Mouse (Mus musculus) testis, postnatal 14 days (tissue): ENCODE data around the gene Ctso.

ENCODE experiments used
- DNase-seq: peaks from one replicate; pipeline ENCODE4 v3.0.0; 2021; ENCODE audit warnings: low spot score

Gene Ctso

DNA sequence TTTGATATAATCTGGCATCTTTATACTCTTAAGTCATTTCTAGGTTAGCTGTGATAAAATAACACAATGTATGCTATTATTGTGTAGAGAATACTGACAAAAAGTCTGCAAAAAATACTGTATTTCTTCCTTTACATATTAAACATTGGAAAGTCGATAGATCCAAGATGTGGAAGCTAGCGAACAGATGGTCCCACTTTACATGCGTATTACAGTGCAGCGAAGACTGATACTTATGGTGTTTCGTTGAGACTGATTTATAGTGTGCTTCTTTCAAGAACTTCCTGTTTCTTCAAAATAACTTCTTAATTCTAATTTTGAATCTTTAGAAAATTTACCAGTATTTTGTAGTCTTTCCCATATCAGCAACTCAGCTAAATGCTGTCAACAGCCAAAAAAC, 25.1 kb downstream of the Ctso start:
- no peak for DNase-seq

DNA sequence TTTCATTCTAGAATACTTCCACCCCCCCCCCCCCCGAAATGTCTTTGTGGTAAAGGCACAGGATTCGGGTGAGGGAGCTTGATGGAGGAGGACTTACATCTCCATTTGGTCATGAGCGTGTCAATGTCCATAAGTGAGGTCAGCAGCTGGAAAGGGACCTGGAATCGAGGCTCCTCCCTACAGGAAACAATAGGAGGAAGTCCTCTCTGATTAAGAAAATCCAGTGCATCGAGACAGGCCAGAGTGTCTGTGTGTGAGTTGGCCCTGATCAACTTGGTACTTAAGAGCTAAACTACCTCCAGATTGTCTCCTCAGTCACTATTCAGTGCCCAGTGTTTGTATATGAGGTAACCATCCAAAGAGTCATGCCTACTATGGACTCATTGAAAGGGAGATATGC, 28.9 kb downstream of the Ctso start:
- no peak for DNase-seq

DNA sequence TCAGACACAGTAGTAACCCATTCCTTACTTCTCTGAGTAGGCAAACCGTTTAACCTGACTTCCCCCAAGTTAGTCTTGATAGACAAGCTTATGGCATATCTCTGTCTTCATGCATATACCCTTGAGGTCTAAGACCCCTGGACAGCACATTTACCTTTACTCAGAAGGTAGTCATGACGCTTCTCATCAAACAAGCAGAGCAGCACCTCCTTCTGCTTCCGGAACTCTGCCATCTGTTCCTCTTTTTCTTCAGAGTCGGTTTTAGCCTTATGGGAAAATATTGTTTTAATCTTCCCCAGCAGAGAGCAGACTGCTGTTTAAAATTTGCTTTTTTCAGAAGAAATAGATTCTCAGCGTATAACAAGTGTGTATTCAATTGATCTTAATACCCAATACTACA, 31.4 kb downstream of the Ctso start:
- no peak for DNase-seq

DNA sequence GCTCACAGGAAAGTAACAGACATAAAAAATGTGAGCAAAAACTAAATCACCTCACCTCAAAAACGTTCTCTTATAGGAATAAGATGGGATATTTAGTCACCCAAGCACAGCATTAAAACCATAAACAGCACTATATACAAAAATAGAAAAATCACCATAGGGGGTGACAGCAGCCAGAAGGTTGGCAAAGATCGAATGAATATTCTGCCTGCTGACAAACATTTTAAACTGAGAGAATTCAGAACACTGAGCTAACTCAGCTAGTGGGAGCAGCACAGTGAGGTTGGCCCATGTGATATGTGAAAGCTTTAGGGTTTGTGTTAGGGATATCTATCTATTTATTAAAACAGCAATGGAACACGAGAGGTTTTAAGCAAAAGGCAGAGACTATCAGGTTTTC, 32.2 kb downstream of the Ctso start:
- DNase-seq, result no peak

DNA sequence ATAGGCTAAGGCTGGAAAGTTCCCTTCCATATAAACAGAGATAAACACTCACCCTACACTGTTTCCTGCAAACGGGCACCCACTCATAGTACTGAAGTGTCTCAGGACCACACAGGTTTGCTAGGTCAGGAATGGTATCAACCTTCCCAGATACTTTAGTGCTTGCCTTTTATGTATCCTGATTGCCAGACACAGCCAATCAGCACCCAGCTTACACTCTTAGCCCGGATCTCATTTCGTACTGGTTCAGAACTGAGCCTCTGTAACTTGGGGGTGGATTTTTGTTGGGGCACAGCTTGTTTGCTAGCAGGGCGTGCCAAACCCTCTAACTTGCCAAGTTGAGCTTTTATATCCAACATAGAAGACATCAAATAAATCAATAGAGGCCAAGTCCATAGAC, 43.2 kb downstream of the Ctso start:
- no peak for DNase-seq

DNA sequence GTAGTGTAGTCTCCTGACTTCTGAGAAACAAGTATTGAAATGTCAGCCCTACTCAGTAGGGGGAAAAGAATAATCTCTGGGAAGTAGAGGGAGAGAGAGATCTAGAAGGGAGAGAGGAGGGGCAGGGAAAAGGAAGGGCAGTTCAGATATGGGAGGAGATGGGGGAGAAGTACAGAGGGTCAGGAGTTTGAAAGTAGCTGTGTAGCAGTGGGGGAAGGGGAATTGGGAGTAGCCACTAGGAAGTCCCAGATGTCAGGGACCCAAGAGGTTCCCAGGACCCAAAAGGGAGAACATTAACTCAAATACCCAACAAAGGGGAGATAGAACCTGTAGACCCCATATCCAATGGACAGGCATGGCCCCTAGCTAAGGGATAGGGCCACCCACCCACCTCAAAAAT, 43.7 kb downstream of the Ctso start, which contains the start of gene Tdo2:
TSS of gene Tdo2 (minus strand) at position 101 of the 400 bp plus-strand sequence.
- DNase-seq, result no peak

DNA sequence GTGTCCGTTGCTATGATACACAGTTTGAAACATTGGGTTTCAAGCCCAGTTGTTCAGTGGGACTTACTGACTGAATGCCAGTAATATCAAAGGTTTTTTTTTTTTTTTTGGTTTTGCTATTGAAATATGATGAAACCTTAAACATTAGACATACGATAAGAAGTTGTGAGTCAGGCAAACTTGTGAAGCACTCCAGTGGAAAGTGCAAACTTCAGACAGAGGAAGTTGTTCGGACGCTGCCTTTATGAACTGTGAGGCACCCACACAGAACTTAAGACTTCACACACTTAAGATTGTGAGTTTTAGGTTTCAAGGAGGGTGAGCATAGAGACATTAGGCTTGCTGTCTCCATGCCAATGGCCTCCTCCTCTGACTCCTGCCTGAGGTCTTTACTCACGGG, 49.2 kb downstream of the Ctso start:
- no peak for DNase-seq

DNA sequence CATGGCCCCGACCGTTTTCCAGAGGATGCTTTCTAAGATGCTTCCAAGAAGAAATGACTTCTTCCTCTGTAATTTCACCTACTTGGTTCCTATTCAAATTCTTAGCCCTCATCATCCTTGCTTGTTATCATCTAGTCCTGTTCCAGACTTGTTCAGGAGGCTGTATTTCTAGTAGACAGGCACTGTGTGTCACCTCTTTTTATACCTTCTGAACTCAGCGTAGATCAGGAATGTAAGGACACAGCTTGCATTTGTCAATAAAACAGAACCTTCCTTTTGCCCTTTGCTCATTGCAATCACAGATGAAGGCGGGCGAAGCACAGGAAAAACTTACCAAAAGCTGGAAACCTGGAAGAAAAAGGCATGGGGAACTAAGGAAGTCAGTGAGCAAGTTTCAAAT, 49.6 kb downstream of the Ctso start, which contains the start of gene Asic5:
TSS of gene Asic5 (plus strand) at position 301 of the 400 bp plus-strand sequence.
- no peak for DNase-seq

DNA sequence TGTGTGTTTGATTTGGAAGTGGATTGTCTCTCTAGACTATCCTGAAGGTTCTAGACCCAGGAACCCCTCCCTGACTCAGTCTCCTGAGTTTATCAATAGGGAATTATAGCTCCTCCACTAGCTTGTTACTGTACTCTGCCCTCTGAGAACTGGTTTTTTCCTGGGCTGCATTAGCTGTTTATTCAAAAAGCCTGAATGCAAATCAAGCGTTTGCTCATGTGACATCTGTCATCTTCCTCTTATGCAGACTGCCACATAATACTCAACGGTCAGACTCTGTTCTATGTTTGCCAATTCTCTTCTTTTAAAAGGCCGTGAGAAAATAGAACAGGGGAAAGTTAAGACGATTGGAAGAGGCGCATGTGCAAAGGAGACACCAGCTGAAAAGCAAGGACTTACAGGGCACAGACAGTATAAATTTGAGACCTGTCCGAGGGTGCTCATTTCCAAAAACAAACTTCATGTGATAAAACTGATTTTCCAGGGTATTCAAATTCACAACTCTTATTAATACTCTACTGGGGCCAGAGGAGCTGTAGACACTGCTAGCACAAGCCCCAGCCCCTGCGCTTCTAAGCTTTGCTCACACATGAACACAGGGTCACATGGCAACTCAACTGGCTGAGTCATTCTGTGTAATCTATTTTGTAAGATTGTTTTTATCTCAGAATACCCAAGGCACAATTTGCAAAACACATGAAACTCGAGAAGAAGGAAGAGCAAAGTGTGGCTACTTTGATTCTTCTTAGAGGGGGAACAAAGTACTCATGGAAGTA, 50.9 kb downstream of the Ctso start:
- no peak for DNase-seq

DNA sequence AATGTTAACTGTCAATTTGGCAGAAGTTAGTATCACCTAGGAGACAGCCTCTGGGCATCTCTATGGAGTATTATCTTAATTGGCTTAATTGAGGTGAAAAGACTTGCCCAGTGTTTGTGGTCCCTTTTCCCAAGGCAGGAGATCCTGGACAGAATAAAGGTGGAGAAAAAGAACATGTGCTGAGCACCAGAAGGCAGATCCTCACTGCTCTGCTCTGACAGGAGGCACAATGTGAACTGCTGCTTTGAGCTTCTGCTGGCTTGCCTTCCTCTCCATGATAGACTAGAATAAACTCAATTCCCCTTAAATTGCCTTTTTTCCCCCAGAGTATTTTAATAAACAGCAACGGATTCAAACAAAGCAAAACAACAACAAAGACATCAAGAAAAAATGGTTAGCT, 52.7 kb downstream of the Ctso start:
- no peak for DNase-seq

DNA sequence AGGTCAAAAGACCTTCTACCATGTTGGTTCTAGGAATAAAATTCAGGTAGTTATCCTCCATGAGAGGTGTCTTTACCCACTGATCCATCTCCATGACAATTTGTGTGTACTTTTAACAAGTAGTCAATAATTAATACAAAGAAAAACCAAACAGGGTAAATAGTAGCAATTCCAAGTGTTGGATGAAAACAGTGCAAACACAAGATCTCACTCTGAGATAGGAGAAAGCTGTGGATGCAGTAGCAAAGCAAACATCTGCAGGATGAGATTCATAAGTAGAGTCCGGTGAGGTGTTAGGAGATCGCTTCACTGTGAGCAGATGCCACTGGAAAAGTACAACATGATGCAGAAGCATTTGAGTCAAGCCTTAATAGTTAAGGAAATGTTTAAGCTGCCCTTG, 53.7 kb downstream of the Ctso start:
- no peak for DNase-seq

DNA sequence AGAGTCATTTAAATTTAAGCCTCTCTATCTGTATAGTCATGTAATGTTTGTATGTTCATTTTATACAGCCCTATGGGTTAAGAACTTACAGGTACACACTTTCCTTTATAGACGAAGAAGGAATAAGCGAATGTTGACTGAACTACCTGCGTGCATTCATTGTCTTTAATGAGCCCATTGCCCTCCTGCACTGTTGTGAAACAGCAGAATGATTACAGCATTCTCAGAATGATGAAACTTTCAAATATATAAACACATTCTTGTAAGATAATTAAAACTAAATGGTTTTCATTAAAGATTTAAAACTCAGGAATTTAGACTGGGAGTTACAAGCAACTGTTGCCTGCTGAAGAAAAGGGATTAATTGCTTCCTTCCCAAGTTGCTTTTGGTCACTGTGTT, 55.2 kb downstream of the Ctso start:
- no peak for DNase-seq

DNA sequence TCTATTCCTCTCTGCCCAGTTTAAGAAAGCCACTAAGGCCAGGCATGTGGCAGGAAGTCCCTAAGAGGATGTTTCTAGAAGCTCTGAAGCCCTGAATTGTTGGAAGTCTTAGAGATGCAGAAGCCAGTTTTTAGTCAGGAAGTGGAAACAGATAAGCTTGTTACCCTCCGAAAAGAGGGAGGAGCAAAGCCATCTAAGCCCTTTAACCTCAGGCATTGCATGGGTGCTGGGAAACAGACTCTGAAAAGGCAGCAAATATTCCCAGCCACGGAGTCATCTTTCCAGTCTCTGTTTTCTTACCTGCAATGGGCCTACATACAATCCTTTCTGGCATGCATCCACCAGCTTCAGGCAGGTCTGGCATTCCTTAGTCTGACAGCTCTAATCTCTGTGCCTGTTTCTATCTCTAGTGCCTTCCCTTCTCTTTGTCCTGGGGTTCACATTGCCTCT, 57.3 kb downstream of the Ctso start:
- no peak for DNase-seq

DNA sequence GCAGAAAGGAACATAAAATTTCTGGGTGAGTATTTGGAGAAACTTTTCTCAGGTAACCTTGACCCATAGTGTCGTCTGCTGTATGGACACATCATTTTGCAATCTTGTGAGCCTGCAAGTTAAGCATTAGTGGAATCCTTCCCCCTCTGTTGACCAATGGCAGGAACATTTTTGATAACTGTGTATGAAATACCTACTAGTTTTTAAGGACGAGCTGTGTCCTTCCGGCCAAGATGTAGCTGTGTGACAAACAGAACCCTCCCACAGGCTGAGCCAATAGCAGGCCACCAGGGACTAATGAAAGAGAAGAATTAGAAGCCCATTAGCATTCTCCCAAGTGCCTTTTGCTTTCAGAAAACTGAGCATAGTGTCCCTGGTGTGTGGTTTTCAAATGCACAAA, 58.1 kb downstream of the Ctso start:
- no peak for DNase-seq

DNA sequence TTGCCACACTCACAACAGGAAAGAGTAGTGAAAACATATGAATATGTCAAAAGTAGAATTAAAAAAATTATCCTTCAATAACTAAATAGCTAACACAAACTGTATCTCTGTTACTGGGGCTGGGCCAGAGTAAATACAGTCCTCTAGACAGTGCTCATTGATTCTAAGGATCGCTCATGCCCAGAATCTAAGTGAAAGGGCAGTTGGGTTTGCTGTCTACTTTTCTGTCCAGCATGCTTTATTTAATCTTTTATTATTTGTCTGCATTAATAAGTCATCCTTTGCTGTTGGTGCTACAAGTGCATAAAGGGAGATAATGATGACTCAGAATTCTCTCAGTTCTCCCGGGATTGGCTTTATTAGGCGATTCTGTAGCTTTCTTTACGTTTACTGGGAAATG, 63.0 kb downstream of the Ctso start:
- DNase-seq, result no peak

DNA sequence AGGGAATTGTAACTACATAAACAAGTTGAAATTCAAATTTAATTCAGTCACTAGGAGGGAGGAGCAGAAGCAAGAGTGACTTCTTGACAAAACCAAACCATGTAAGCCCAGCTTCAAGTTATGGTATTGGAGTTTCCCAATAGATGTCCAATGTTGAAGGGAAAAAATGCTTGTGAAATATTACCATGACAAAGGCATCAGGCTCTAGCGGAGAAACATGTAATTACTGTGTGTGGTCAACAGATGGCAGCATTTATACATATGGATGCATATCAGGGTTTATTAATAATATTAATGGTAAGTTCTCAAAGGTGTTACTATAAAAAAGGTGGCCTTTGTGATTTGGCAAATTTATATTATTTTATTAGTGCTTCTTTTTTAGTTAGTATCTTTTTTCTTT, 63.6 kb downstream of the Ctso start:
- no peak for DNase-seq
